In the genomic region with DNA sequence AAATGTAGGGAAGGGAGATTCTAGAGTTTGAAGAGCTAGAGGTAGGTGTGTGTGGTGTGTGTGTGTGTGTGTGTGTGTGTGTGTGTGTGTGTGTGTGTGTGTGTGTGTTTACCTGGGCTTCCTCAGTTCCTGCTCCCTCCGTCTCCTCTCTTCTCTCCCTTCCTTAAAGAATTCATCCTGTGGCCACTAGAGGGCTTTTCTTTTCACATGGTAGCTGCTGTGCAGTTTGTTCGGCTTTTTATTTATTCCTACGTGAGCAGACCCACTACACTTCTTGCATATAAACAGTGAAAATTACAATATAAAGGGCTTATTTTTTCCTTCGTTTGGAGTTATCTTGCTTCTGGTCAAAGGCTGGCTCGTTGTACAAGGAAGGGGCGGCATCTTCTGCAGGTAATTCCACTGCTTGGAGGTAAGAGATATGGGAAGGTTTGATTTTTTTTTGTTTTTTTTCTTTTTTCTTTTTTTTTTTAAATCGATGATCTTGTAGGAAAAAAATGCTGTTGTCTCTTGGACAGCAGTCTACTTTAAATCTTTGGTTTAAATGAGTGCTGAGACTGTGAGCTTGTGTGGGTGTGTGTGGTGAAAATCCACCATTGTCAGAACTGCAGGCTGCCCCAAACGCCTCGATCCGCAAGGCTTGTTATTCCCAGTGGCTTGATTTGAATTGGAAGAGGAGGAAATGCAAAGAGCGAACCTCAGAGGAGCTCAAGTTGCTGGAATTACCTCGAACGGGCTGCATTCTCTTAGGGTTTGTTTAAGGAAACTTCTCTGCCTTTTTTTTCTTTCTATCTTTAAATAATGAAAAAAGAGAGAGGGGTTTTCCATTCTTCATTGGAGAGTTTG, we compare ENCODE assay signal across 8 mouse cellular contexts. TPM values are rescaled to one million over a fixed set of nuclear protein-coding genes. Genes with fewer than 3 reads are reported as not detected.
A peak's percentile ranks its signal among the peaks of the same experiment; 100 is the strongest.
DNase-seq lines count a peak whose midpoint lies in the region; ATAC-seq and TF ChIP-seq lines count a peak whose summit lies in the region.

Gene Fam196b, plus strand, starts transcription at position 289 of the 846 bp plus-strand sequence.

- no peak for TF ChIP-seq CTCF in liver, adult 2 months (IDR thresholded peaks at IDR 0.05; ENCODE audit: low read depth, low read length)
- peak; percentile 70 for TF ChIP-seq CTCF in lung, postnatal 0 days (IDR thresholded peaks at IDR 0.05)

- H3K27ac ChIP-seq in liver, adult 2 months (replicated peaks; ENCODE audit: insufficient read depth, low read depth, low read length) = no peak within 1 kb of the TSS
- no peak within 1 kb of the TSS for H3K27ac ChIP-seq in kidney, embryonic 14.5 days (ENCODE audit: low read depth, low read length)
- no peak within 1 kb of the TSS for H3K27ac ChIP-seq in lung, postnatal 0 days (ENCODE audit: low read length)

- no peaks in the 10 kb centered on the region for H3K79me2 ChIP-seq in liver, adult 2 months (ENCODE audit: control insufficient read depth, insufficient read depth, low read length)

- ATAC-seq in kidney, embryonic 14.5 days (ENCODE audit: low FRiP score, low TSS enrichment) = peak; percentile 68; the same call in 1 of the 2 replicates
- ATAC-seq in lung, postnatal 0 days = no peak
- no peak for ATAC-seq in monocyte, adult 5-6 weeks (replicated peaks; ENCODE audit: insufficient number of reproducible peaks, low FRiP score, low TSS enrichment, poor library complexity, severe bottlenecking)

- H3K27me3 ChIP-seq in liver, adult 2 months (ENCODE audit: control insufficient read depth, insufficient read depth, low read length) = no peaks in the 10 kb centered on the region; the same call in 1 of the 2 replicates
- H3K27me3 ChIP-seq in kidney, embryonic 14.5 days (ENCODE audit: control insufficient read depth, insufficient read depth, low read length) = no peaks in the 10 kb centered on the region
- no peaks in the 10 kb centered on the region for H3K27me3 ChIP-seq in lung, postnatal 0 days (replicated peaks; ENCODE audit: insufficient read depth, low read length)

- H3K4me1 ChIP-seq in liver, adult 2 months (ENCODE audit: control insufficient read depth, insufficient read depth, low read length) = no peaks in the 10 kb centered on the region
- H3K4me1 ChIP-seq in kidney, embryonic 14.5 days (ENCODE audit: control insufficient read depth, insufficient read depth, low read length) = no peaks in the 10 kb centered on the region
- H3K4me1 ChIP-seq in lung, postnatal 0 days (ENCODE audit: insufficient read depth, low read depth, low read length) = no peaks in the 10 kb centered on the region

- peak within 1 kb of the TSS; percentile 44 for H3K4me2 ChIP-seq in kidney, embryonic 14.5 days (replicated peaks; ENCODE audit: low read depth, low read length)
- H3K4me2 ChIP-seq in lung, postnatal 0 days (replicated peaks; ENCODE audit: low read depth, low read length) = no peak within 1 kb of the TSS; the same call in 1 of the 2 replicates

- no peaks in the 10 kb centered on the region for H3K36me3 ChIP-seq in liver, adult 2 months (ENCODE audit: control insufficient read depth, insufficient read depth, low read length)
- H3K36me3 ChIP-seq in kidney, embryonic 14.5 days (ENCODE audit: control insufficient read depth, insufficient read depth, low read length) = no peaks in the 10 kb centered on the region
- no peaks in the 10 kb centered on the region for H3K36me3 ChIP-seq in lung, postnatal 0 days (ENCODE audit: insufficient read depth, low read length)

- DNase-seq in liver, adult 2 months (ENCODE audit: extremely low read depth, low read depth, low spot score) = peak; percentile 11
- no peak for DNase-seq in liver
- peak; percentile 3 for DNase-seq in cerebellum, adult 11 months
- DNase-seq in forelimb bud, embryonic 11.5 days (ENCODE audit: low read depth, low spot score) = peak; percentile 54
- peak; percentile 41 for DNase-seq in lung, postnatal 0 days (ENCODE audit: low spot score)
- DNase-seq in right cerebral cortex, postnatal 25 days = peak; percentile 15

- TF ChIP-seq EP300 in lung, postnatal 0 days (IDR thresholded peaks at IDR 0.05) = no peak

- 15% methylated on average over 13 of the region's 13 CpGs for WGBS in liver, adult 2 months
- 2% methylated on average over 13 of the region's 13 CpGs for WGBS in kidney, embryonic 14.5 days
- 10% methylated on average over 13 of the region's 13 CpGs for WGBS in lung, postnatal 0 days

- TF ChIP-seq POLR2A in liver, adult 2 months (IDR thresholded peaks at IDR 0.05; ENCODE audit: extremely low read depth, insufficient read depth, low read length) = no peak

- no peaks in the 10 kb centered on the region for H3K9me3 ChIP-seq in kidney, embryonic 14.5 days (ENCODE audit: control insufficient read depth, low read length)
- no peaks in the 10 kb centered on the region for H3K9me3 ChIP-seq in lung, postnatal 0 days (ENCODE audit: low read length)

- H3K4me3 ChIP-seq in liver, adult 2 months (ENCODE audit: insufficient read depth, low read depth, low read length) = no peak within 1 kb of the TSS
- H3K4me3 ChIP-seq in kidney, embryonic 14.5 days (ENCODE audit: low read length) = peak within 1 kb of the TSS; percentile 25; the same call in 1 of the 2 replicates
- no peak within 1 kb of the TSS for H3K4me3 ChIP-seq in lung, postnatal 0 days (ENCODE audit: low read depth, low read length)

- H3K9ac ChIP-seq in liver, adult 2 months (ENCODE audit: low read depth, low read length) = no peak within 1 kb of the TSS
- H3K9ac ChIP-seq in kidney, embryonic 14.5 days (ENCODE audit: low read depth, low read length) = no peak within 1 kb of the TSS
- no peak within 1 kb of the TSS for H3K9ac ChIP-seq in lung, postnatal 0 days (replicated peaks; ENCODE audit: low read depth)

RNA-seq across cellular contexts. Expression of gene Fam196b, which starts in this region (rescaled TPM):
- not detected in 2 replicates for total RNA-seq in liver, adult 2 months (2014; rRNA removed)
- 0.02 TPM in 1 of 2 replicates, not detected in the other for polyA plus RNA-seq in liver, adult 2 months (2012; rRNA removed)
- polyA plus RNA-seq in kidney, embryonic 14.5 days (2014; fragmentation: Nextera tagmentation; extraction: Ambion mirVana) = 0.24 and 0.46 TPM in 2 replicates
- polyA plus RNA-seq in lung, postnatal 0 days (2015; fragmentation: Nextera tagmentation; extraction: Ambion mirVana) = 0.08 and 0.10 TPM in 2 replicates
- 0.38 to 1.9 TPM (median 1.3 TPM) in 3 replicates for total RNA-seq in monocyte, adult 5-6 weeks (2017)

Comparison
In these comparisons a context has a peak if more than half of its experiments do, and no peak if none do; other contexts are left out.
1. Peak in DNase-seq in liver, adult 2 months; RNA of the gene not detected or under 1 TPM.
2. Peak in ATAC-seq, H3K4me3 ChIP-seq and H3K4me2 ChIP-seq in kidney, embryonic 14.5 days; RNA of the gene not detected or under 1 TPM.
3. Peak in DNase-seq in lung, postnatal 0 days; RNA of the gene not detected or under 1 TPM.